Mouse (Mus musculus) kidney, adult 2 months (tissue): Measurements from ENCODE around the gene Cxcl17.

Experiments used
- CTCF ChIP-seq: fragments of 200-500 bp; conservative IDR thresholded peaks from 2 replicates; pipeline ENCODE4 v1.5.1; 2011; ENCODE audit warnings: low read depth, mild to moderate bottlenecking, control low read depth, low read length, moderate library complexity, mixed read lengths; ENCODE audit not compliant: insufficient read depth, insufficient read length
- POLR2A ChIP-seq: fragments of 200-500 bp; IDR thresholded peaks from one replicate; pipeline ENCODE4 v1.6.1; 2011; ENCODE audit warnings: low read depth, low read length, control low read depth

DNA sequence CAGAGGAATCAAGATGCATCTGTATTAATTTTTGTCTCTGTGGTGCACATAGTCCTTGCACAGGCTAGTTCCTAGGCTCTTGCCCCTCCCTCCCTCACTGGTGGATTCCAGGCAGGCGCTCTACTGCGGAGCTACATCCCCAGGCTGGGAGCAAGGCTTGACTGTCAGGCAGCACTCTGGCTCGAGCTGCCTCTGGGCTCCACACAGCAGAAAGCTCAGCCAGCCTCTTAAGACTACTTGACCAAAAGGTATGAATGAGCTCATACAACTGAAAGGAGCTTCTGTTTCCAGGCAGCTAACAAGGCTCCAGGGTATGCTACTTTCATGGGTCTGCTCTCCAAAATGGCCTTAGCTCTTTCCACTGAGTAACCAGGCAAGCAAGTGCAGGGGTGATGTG lies 31.4 kb downstream of the Cxcl17 start:
- no peak for TF ChIP-seq CTCF
- no peak for TF ChIP-seq POLR2A
